Mouse (Mus musculus): Measurements from ENCODE around the gene Mon1b. TPM values are rescaled to one million over a fixed set of nuclear protein-coding genes. Genes with fewer than 3 reads are reported as not detected.

Mon1b gene
- 10 to 100 TPM; 22.7 to 23.0 TPM for total RNA-seq (2021)
- long read RNA-seq, experiment 1, full-length matches to known transcripts: 14 of 20 reads
- long read RNA-seq, experiment 1, partial matches to known transcripts: 5 of 20 reads
- long read RNA-seq, experiment 1, other reads (novel, unspliced or antisense): 1 of 20 reads
- long read RNA-seq, experiment 2, full-length matches to known transcripts: 8 of 8 reads
- long read RNA-seq, experiment 2, partial matches to known transcripts: 0 of 8 reads
- long read RNA-seq, experiment 2, other reads (novel, unspliced or antisense): 0 of 8 reads

GRCm38 (mm10) chr8:113634670-113635591 is at the start of gene Mon1b:
Gene Mon1b, plus strand, starts transcription at chr8:113635587.
- peak; percentile 96 to 98 for DNase-seq (ENCODE audit: low spot score in 2 of 2)

DNA sequence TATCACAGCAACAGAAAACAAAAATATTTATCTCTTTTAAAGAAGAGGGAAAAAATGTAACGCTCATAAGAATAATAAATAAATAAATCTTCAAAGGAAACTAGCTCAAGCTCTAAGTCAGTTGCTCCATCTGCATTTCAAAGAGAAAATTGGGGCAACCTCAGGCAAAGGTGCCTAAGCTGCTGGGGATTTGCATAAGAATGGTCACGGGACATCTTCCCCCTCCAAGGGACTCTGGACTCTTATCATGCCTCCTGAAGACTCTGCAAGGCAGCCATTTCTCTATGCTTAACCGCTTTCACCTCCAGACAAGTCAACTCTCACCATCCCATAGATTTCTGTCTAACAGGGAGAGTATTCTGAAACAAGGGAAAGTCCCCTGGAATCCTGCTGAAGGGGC is 37.0 kb upstream of the Mon1b start:
- no peak for DNase-seq (ENCODE audit: low spot score in 2 of 2)

GRCm38 (mm10) chr8:113632634-113633033 is 2.8 kb upstream of the Mon1b start:
- peak; percentile 43 to 44 for DNase-seq (ENCODE audit: low spot score in 2 of 2)

- no peak for DNase-seq (ENCODE audit: low spot score in 2 of 2)
Observed at GRCm38 (mm10) chr8:113634161-113634560, 1.2 kb upstream of the Mon1b start.

- DNase-seq (ENCODE audit: low spot score in 2 of 2): peak in 1 of 2 experiments; percentile 7
Observed at GRCm38 (mm10) chr8:113635592-113636279, 349 bp downstream of the Mon1b start.

- DNase-seq (ENCODE audit: low spot score in 2 of 2): no peak
Observed at GRCm38 (mm10) chr8:113636280-113636628, 867 bp downstream of the Mon1b start.

- DNase-seq (ENCODE audit: low spot score in 2 of 2): no peak
Observed at GRCm38 (mm10) chr8:113640357-113640756, 5.0 kb downstream of the Mon1b start.

DNA sequence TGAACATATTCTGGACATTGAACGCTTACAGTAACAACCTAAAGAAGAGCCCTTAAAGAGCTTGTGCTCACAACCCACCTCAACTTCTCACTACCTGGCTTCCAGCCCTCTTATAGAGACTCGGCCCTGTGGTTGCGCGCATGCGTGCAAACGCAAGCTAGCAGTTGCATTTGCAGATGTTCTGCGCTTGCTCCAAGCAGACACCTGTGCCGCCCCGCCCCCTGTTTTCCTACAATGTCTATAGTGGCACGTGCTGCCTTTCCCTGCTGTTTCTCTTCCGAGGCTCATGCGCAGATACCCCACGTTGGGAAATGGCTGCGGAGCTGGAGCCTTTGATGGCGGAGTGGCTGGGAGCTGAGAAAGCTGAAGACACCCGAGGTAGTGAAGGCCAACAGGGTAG is 7.5 kb downstream of the Mon1b start, which contains the start of gene Syce1l:
Gene Syce1l, plus strand, starts transcription at position 288 of the 400 bp plus-strand sequence.
- DNase-seq (ENCODE audit: low spot score in 2 of 2): no peak

GRCm38 (mm10) chr8:113643479-113644210 is 8.3 kb downstream of the Mon1b start:
- no peak for DNase-seq (ENCODE audit: low spot score in 2 of 2)

GRCm38 (mm10) chr8:113645220-113645619 is 9.8 kb downstream of the Mon1b start:
- DNase-seq (ENCODE audit: low spot score in 2 of 2): no peak

DNA sequence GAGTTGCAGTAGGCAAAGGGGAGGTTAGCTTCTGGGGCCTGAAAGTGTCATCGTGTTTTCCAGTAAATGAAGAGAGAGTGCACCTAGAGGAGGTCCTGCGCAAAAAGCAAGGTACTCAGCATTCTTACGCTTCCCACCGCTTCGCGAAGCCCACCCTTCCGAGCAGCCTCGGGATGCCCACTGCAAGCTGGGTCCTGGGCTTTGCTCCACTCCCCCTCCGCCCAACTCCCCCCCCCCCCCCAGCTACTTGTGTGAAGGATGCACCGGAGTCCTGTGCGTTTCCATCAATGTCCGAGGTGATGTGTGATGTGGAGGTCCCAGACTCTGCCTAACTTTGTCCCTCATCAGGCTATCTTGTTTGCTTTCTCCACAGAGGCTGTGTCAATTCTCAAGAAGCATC is 17.1 kb downstream of the Mon1b start:
- no peak for DNase-seq (ENCODE audit: low spot score in 2 of 2)

- no peak for DNase-seq (ENCODE audit: low spot score in 2 of 2)
Observed at GRCm38 (mm10) chr8:113653151-113653550, 17.8 kb downstream of the Mon1b start.

- DNase-seq (ENCODE audit: low spot score in 2 of 2): no peak
Observed at GRCm38 (mm10) chr8:113656154-113656553, 20.8 kb downstream of the Mon1b start.

GRCm38 (mm10) chr8:113656681-113657298 is 21.4 kb downstream of the Mon1b start:
- DNase-seq (ENCODE audit: low spot score in 2 of 2): no peak

DNA sequence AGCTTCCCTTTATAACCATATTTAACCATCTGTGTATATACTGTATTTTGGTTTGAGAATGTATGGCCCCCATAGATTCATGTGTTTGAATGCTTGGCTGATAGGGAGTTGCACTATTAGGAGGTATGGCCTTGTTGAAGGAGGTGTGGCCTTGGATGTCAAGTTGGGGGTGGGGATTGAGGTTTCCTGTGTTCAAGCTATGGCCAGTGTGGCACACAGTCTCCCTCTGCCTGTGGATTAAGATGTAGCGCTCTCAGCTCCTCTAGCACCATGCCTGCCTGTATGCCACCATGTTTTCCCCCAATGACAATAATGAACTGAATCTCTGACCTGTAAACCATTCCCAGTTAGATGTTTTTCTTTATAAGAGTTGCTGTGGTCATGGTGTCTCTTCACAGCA is 24.7 kb downstream of the Mon1b start:
- DNase-seq (ENCODE audit: low spot score in 2 of 2): no peak

- DNase-seq (ENCODE audit: low spot score in 2 of 2): peak; percentile 88 to 92
Observed at GRCm38 (mm10) chr8:113664544-113664943, 29.2 kb downstream of the Mon1b start.

DNA sequence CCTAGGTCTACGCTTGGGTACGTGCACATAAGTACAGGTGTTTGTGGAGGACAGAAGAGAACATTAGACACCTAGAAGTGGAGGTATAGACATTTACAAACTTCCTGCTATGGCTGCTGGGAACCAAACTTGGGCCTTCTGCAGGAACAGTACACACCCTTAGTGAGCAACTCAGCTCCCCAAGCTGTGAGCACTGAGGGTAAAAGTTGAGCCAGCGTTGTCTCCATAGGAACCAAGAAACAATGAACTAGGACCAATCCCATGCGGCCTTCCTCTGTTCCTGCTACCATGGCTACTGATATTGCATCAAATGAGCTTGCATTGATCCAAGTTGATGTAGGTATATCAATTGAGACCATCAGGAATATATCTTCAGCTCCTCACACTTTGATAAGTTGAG is 29.6 kb downstream of the Mon1b start:
- no peak for DNase-seq (ENCODE audit: low spot score in 2 of 2)

DNA sequence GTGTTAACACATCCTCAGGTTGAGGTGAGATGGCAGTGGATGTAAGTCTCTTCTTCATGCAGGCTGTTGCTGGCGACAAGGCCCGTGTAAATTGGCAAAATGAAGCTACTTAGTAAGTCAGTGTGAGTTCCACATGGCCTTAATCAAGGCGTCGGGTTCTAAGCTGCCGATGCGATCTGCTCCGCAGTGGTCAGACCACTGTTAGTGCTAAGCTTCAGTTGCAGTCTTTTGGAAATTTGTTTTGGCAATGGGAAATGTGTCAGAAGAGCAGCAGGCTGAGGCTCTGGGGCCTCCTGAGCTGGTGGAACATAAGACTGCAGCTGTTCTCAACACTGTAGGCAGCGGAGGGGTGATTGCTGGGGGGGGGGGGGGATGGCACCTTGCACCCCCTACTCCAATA is 30.6 kb downstream of the Mon1b start:
- no peak for DNase-seq (ENCODE audit: low spot score in 2 of 2)

DNA sequence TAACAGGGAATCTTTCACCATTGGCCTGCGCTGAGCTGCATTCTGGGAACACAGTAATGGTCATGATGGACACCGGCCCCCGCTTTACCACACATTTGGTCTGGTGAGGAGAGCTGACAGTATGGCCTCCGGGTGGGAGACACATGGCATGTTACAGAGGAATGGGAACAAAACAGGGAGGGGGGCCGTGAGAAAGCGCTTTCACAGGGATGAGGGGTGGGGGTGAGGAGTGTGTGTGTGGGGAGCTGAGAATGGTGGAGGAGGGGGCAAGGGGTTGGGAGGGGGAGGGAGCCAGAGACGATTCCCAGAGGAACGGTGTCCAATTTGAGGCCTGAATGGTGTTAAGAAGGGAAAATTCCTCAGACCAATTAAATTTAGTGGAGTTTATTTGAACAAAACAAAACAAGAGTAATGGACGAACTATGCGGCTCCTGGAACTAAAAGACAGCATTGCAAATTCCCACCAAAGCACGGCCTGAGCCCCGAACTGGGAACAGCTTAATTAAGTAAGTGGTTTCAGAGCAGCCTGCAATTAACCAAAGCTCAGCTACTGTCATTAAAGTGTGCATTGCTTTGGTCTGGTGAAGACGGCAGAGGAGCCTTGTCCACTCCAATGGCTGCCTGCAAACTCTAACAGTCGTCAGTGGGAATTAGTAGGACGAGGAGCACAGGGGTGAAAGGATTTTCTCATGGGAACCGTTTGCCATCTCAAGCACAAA is 31.5 kb downstream of the Mon1b start:
- DNase-seq (ENCODE audit: low spot score in 2 of 2): no peak

DNA sequence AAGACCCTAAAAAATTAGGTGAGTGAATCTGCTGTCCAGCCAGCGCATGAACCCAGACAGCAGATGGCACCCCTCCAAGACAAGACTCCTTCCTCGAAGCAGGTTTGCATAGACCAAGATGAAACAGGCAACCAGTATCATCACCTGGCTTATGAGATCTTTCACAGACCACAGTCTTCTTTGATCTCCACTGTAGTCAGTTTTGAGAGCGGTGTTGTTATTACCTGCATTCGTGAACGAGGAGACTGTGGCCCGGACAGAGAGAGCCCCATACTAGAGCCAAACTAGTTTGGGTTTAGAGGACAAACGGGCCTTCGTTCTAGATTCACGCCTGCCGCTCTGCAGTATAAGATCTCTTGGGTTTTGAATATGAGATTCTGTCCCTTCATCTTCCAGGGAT is 34.5 kb downstream of the Mon1b start:
- DNase-seq (ENCODE audit: low spot score in 2 of 2): no peak
